Mouse (Mus musculus): ENCODE measurements around the gene Cd38.
"Not testable (repeated sequence)": the region's sequence is repeated elsewhere in the genome, so short reads cannot be mapped to it uniquely, and the experiment has no call there.

Gene Cd38

DNA sequence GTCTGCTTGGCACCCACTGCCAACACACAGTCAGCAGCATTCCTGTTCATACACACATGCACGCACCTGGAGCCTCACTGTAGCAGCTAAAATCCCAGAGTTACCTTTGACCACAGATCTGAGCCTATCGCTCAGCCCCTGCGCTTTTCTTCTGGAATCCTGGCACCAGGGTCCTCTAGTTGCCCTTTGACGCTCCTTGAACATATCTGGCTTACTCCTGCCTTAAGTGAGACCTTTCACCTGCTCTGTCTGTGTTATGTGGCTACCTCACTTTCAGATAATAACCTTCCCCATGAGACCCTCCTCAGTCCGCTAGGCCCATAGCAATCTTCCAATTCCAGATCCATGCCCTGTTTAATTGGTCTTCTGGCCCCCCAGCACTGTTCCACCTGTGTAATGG lies 8.3 kb upstream of the Cd38 start:
- no peak for DNase-seq (ENCODE audit: low spot score in 2 of 2)

GRCm38 (mm10) chr5:43860670-43861431 lies 7.5 kb upstream of the Cd38 start:
- no peak for DNase-seq (ENCODE audit: low spot score in 2 of 2)

DNA sequence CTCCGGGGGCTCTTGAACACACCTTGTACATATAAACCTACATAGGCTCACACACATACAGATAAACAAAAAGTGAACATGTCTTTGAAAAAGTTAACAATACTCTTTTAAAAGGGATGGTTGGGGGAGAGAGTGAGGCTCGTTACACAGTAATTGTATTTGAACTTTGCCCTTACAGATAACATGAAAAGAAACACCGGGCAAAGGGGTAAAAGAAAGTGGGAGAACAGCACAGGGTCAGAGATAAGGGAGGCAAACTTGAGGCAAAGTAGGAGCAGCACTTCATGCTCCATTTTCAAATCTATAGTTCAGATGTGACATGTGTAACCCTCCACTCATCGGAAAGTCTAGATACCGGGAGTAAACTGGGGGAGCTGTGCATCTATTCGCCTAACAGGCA lies 4.7 kb upstream of the Cd38 start:
- no peak for DNase-seq (ENCODE audit: low spot score in 2 of 2)

DNA sequence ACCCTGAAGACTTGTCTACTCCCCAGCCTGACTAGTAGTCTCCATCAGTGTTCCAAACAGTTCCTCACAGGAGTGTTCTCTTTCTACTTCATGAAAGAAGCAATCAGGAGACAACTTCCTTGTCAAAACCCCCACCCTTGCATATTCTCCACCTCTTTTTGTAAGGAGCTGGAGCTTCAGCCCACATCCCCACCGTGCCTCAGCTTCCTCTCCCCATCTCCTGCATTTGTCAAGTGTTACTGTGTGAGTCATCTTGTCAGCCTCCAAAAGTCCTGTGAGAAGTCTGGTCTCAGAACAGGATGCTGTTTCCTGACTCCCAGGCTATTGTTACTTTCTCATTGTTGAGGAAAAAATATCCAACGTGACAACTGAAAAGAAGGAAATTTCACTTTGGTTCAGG lies 3.0 kb upstream of the Cd38 start:
- no peak for DNase-seq (ENCODE audit: low spot score in 2 of 2)

DNA sequence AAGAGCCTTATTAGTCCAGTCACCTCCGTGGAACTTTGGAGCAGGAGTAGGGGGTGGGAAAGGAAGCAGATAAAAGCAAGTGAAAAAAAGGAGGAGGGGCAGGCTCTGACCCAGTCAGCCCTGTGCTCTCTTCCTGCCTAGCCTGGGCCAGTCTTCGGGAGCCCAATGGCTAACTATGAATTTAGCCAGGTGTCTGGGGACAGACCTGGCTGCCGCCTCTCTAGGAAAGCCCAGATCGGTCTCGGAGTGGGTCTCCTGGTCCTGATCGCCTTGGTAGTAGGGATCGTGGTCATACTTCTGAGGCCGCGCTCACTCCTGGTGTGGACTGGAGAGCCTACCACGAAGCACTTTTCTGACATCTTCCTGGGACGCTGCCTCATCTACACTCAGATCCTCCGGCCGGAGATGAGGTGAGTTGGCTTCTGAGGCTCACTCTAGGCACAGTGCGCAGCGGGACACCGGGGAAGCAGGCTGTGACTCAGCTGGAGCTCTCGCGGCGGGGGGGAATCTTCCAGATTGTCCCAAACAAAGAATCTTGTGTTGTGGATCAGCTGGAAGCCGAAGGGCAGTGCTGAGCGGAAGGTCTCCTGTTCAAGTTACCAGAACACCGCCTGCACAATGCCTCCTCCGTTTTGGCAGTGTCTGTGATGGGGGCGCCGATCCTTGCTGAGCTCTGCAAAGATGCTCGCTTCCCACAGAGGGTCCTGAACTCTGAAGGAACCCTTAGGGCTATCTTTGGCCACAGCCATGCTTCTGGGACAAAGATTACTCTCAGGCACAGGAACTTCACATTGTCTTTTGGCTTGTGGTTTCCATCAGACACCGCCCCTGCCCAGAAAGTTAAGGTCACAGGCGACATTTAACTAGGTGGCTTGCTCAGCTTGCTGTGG lies 603 bp downstream of the Cd38 start:
- DNase-seq (ENCODE audit: low spot score in 2 of 2): peak in 1 of 2 experiments; percentile 14

GRCm38 (mm10) chr5:43871845-43872244 lies 3.5 kb downstream of the Cd38 start:
- no peak for DNase-seq (ENCODE audit: low spot score in 2 of 2)

DNA sequence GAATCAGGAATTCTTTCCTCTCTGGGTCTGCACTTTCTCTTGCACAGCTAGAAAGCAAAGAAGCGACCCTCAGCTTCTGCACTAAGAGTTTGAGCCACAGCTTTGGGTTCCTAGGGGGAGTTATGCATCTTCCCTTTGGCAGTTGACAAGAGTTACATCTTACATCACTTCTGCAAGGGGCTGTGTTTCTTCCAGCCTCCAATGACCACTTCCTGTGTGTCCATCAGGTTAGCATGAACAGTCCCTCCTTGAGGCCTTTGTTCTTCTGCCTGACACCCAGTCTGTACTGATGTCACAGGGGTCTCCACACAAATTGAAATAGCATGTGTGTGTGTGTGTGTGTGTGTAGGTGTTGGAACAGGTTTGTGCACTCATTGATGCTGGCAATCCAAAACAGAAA lies 4.3 kb downstream of the Cd38 start:
- no peak for DNase-seq (ENCODE audit: low spot score in 2 of 2)

- no peak for DNase-seq (ENCODE audit: low spot score in 2 of 2)
Measured at GRCm38 (mm10) chr5:43882034-43882433, 13.7 kb downstream of the Cd38 start.

DNA sequence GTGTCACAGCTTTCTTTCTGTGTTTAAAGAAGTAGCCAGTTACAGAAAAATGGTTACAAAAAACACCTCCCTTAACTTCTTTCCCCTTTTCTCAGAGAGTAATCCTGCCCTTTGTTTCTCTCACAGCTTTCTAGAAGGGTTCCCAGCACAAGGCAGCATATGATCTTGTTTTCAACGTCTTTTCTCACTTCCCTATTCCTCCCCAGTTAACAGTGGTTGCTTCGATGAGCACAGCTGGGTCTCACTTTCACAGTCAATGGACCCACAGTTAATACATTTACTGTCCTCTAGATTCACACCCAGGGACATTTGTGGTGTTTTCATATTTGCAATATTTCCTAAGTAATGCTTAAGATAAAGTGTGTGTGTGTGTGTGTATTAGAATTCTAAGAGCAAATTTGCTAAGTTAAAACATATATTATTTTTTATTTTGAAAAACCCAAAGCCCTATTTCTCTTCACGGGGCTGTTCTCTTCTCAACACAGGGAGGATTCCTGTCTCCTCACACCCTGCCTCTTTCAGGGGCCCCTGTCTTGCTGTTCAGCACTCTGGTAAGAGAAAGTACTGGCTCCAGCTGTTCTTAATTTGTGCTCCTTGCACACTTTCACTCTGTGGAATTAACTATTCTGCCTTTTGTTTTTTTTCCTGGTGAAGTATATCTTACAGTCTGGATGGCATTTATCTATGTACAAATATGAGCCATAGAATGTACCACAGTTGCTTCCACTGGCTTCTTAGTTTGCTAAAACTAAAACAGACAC lies 16.9 kb downstream of the Cd38 start:
- DNase-seq (ENCODE audit: low spot score in 2 of 2): no peak

DNA sequence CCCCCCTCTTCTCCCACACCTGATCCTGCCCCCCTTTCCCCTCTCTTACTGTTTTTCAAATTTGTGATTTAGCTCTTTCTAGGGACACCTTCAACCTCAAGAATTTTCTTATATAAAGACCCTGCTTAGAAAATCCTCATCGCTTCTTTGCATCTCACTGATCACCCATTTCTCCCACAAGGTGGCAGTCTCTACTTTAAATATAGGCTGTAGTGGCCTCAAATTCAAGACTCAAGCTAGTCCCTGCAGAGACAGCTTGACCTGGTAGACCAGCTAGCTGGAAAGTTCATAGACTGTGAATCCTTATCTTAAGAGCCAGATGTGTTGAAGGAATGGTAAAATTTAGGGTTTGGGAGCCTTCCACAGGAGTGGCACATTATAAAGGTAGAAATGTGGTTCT lies 24.0 kb downstream of the Cd38 start:
- DNase-seq (ENCODE audit: low spot score in 2 of 2): peak in 1 of 2 experiments; percentile 49

DNA sequence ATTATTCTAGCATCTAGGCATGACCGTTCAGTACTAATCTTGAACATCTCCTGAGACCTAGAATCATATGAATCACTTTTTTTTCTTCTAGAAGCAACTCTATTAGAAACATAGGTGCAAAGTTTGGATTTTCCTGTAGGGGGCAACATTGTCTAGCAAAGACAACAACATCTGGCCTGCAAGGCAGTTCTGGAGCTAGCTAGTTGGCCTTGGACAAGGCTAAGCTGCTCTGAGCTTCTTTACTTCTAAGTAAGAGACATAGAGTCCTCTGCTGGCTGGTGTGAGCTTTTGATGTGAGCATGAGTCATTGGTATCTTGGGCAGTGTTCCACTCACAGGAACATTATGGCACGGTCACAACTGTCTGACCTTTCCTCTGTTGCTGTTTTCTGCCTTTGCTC lies 25.8 kb downstream of the Cd38 start:
- peak; percentile 34 to 76 for DNase-seq (ENCODE audit: low spot score in 2 of 2)

DNA sequence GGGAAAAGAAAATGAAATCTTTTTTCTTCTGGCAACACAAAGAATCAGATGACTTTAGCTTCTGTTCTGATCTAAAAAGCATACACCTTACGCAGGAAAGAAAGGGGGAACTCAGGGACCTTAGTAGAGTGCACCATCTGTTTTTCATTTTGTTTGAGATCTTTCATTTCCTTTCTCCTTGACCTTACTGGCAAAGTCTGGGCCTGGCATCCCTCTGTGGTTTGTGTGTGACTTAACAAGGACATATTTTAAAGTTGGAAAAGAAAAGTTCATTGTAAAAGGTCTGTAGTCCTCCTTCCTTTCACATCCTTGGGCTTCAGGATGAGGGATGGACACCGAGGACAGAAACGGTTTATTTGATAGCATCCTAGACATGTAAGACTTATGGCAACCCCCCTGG lies 27.6 kb downstream of the Cd38 start:
- DNase-seq (ENCODE audit: low spot score in 2 of 2): no peak

GRCm38 (mm10) chr5:43904685-43905084 lies 36.3 kb downstream of the Cd38 start:
- no peak for DNase-seq (ENCODE audit: low spot score in 2 of 2)

DNA sequence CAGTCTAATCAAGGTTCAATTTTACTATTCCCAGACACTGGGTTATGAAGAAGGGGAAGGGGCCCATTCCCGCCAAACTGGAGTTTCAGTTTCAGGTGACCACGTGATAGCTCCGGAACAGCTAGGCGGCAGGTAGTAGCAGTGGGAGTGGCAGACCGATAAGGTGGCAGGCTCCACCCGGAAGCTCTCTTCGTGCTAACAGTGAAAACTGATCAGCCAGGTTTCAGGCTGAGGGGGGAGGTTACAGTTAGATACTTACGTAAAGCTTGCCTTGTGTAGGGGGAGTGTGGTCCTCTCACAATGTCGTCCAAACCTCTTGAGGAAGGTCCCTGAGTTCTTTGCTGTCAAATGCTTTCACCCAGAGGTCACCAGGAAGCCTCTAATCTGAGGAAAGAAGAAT lies 40.9 kb downstream of the Cd38 start:
- no peak for DNase-seq (ENCODE audit: low spot score in 2 of 2)

DNA sequence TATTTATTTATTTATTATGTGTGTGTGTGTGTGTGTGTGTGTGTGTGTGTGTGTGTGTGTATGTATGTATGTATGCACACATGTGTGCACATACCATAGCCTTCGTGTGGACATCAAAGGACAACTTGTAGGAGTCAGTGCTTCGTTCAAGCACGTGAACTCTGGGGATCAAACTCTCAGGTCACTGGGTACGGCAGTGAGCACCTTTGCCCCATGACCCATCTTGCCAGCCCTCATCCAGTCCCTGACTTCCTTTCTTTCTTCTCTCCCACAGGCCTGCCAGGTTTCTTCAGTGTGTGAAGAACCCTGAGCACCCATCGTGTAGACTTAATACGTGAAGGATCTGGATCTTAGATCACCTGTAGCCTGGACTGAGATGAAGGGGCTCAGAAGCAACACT lies 41.7 kb downstream of the Cd38 start:
- no peak for DNase-seq (ENCODE audit: low spot score in 2 of 2)

GRCm38 (mm10) chr5:43912844-43913243 lies 44.5 kb downstream of the Cd38 start, which contains the start of gene Gm7879:
Gene Gm7879, plus strand, starts transcription at chr5:43913144.
- DNase-seq (ENCODE audit: low spot score in 2 of 2): not testable (repeated sequence)

DNA sequence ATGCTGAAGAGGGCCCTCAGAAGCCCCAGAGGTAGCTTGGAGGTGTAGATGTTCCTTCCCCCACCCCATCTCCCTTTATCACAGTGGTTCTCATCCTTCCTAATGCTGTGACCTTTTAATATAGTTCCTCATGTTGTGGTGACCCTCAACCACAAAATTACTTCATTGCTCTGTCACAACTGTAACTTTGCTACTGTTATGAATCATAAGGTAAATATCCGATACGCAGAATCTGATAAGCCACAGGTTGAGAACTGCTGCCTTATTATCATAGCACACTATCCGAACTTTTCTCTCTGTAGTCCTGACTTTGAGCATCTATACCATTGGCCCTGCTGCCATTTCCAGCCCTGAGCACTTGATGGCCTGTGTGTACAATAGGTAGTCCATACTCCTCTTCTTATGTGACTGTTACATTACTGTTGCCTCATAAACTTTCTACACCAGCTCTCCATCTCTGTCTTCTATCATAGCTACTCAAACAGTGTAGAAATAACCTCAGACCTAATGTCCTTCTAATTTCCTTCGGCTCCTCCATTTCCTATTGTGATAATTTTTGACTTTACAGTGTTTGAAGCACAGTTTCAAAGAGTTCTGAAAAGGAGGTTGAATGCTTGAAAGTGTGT lies 47.0 kb downstream of the Cd38 start:
- DNase-seq (ENCODE audit: low spot score in 2 of 2): no peak

- no peak for DNase-seq (ENCODE audit: low spot score in 2 of 2)
Measured at GRCm38 (mm10) chr5:43921877-43922276, 53.5 kb downstream of the Cd38 start.

- peak; percentile 65 to 85 for DNase-seq (ENCODE audit: low spot score in 2 of 2)
Measured at GRCm38 (mm10) chr5:43923933-43924332, 55.6 kb downstream of the Cd38 start.

GRCm38 (mm10) chr5:43927729-43928128 lies 59.4 kb downstream of the Cd38 start:
- no peak for DNase-seq (ENCODE audit: low spot score in 2 of 2)

DNA sequence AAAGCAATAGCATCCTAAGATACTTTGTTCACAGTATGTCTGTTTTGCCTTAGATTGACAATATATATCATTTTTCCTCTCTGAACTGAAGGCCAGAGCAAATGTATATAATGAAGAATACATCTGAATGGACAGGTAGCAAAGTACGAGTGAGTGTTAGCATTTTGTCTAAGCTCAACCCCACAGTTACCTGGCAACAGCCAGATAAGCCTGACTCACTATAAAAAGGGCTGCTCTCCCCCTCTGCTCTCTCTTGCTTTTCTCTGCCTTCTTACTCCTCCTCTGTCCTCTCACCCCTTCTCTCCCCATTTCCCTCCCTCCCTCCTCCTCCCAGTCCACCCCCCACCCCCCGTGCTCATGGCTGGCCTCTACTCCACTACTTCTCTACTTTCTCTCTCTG lies 64.9 kb downstream of the Cd38 start:
- DNase-seq (ENCODE audit: low spot score in 2 of 2): no peak
